Mouse (Mus musculus) heart, embryonic 11.5 days (tissue): ENCODE measurements around the gene Ddx58. TPM values are rescaled to one million over a fixed set of nuclear protein-coding genes. Genes with fewer than 3 reads are reported as not detected.

Experiments
- ATAC-seq: fragments of 200-750 bp; cut with Nextera tagmentation; replicated peaks from 2 replicates; pipeline ENCODE4 v1.8.0; 2017; ENCODE audit warnings: moderate library complexity; ENCODE audit not compliant: insufficient number of reproducible peaks, low FRiP score, low TSS enrichment
- H3K27ac ChIP-seq: fragments of 300-500 bp; sonication (generic); 2 replicates; pipeline ENCODE4 v1.5.1; 2014; ENCODE audit warnings: mild to moderate bottlenecking, low read depth, low read length
- H3K27me3 ChIP-seq: fragments of 300-500 bp; sonication (generic); 2 replicates; pipeline ENCODE4 v1.6.1; 2014; ENCODE audit warnings: mild to moderate bottlenecking, low read length, mixed read lengths; ENCODE audit not compliant: control insufficient read depth, insufficient read depth
- H3K36me3 ChIP-seq: fragments of 300-500 bp; sonication (generic); 2 replicates; pipeline ENCODE4 v1.6.1; 2014; ENCODE audit warnings: mild to moderate bottlenecking, low read length, moderate library complexity, mixed read lengths; ENCODE audit not compliant: control insufficient read depth, insufficient read depth
- H3K4me1 ChIP-seq: fragments of 300-500 bp; sonication (generic); 2 replicates; pipeline ENCODE4 v1.6.1; 2014; ENCODE audit warnings: low read length; ENCODE audit not compliant: control insufficient read depth, insufficient read depth
- H3K4me2 ChIP-seq: fragments of 300-500 bp; sonication (generic); 2 replicates; pipeline ENCODE4 v1.6.1; 2014; ENCODE audit warnings: mild to moderate bottlenecking, moderate library complexity
- H3K4me3 ChIP-seq: fragments of 300-500 bp; sonication (generic); 2 replicates; pipeline ENCODE4 v1.5.1; 2014; ENCODE audit warnings: low read depth, low read length
- H3K9ac ChIP-seq: fragments of 300-500 bp; sonication (generic); 2 replicates; pipeline ENCODE4 v1.6.1; 2014; ENCODE audit warnings: mild to moderate bottlenecking, low read depth, low read length, moderate library complexity
- H3K9me3 ChIP-seq: fragments of 300-500 bp; sonication (generic); replicated peaks from 2 replicates; pipeline ENCODE4 v1.6.1; 2016; ENCODE audit warnings: low read length; ENCODE audit not compliant: control insufficient read depth
- WGBS: fragments of 180-500 bp; shearing (Covaris S2); extraction: QIAGEN DNeasy Blood & Tissue Kit; methylation state at CpG from one replicate; pipeline ENCODE4 v1.1.7; 2014; ENCODE audit not compliant: insufficient replicate concordance; 5-methylcytosine and 5-hydroxymethylcytosine counted together
- polyA plus RNA-seq: library from polyadenylated mRNA; unstranded; fragments of >200 nt; fragmentation: Nextera tagmentation; extraction: Ambion mirVana; gene quantifications from 2 replicates; pipeline ENCODE4 v1.2.1, GENCODE M21; 2014

The Ddx58 gene
- polyA plus RNA-seq, 1 experiment from 2014 or later: 5.8 TPM

- Histone ChIP-seq H3K9ac (no peak overlapping the region), H3K27me3 (no peaks in the 10 kb centered on the region), H3K36me3 (no peaks in the 10 kb centered on the region), H3K4me1 (no peaks in the 10 kb centered on the region), H3K9me3 (no peaks in the 10 kb centered on the region), H3K4me3 (no peak overlapping the region), H3K27ac (no peak overlapping the region), H3K4me2 (no peak overlapping the region)
- no peak for ATAC-seq
- 79% methylated on average over 11 of the region's 11 CpGs for WGBS
Measured at GRCm38 (mm10) chr4:40227131-40227530, 12.5 kb downstream of the Ddx58 start.

- no peak overlapping the region for H3K9ac ChIP-seq
- no peaks in the 10 kb centered on the region for H3K9me3 ChIP-seq
- 59% methylated on average over 5 of the region's 5 CpGs for WGBS
- ATAC-seq: no peak
- no peak overlapping the region for H3K4me2 ChIP-seq
- no peaks in the 10 kb centered on the region for H3K4me1 ChIP-seq
- H3K36me3 ChIP-seq: no peaks in the 10 kb centered on the region
- peaks cover 5% of the 10 kb centered on the region; the same call in 1 of the 2 replicates for H3K27me3 ChIP-seq
- H3K27ac ChIP-seq: no peak overlapping the region
- no peak overlapping the region for H3K4me3 ChIP-seq
Measured at GRCm38 (mm10) chr4:40226095-40226494, 13.5 kb downstream of the Ddx58 start.

- H3K4me3 ChIP-seq: no peak overlapping the region
- no peak overlapping the region for H3K27ac ChIP-seq
- H3K4me2 ChIP-seq: no peak overlapping the region
- ATAC-seq: no peak
- 39% methylated on average over 21 of the region's 21 CpGs for whole genome bisulfite sequencing
- H3K27me3 ChIP-seq: peaks cover 5% of the 10 kb centered on the region; the same call in 1 of the 2 replicates
- no peak overlapping the region for H3K9ac ChIP-seq
- H3K9me3 ChIP-seq: no peaks in the 10 kb centered on the region
- H3K36me3 ChIP-seq: no peaks in the 10 kb centered on the region
- H3K4me1 ChIP-seq: 0 out of 2 replicates have a peak, but pooled peaks cover 2% of the 10 kb centered on the region
Measured at GRCm38 (mm10) chr4:40221876-40222585, 17.6 kb downstream of the Ddx58 start.

- H3K4me2 ChIP-seq: peak overlapping the region; percentile 51; the same call in 1 of the 2 replicates
Measured at GRCm38 (mm10) chr4:40221004-40221760, 18.4 kb downstream of the Ddx58 start.

GRCm38 (mm10) chr4:40220437-40220836 is 19.2 kb downstream of the Ddx58 start:
- Histone ChIP-seq H3K27me3 (peaks cover 5% of the 10 kb centered on the region; the same call in 1 of the 2 replicates), H3K27ac (no peak overlapping the region), H3K36me3 (no peaks in the 10 kb centered on the region), H3K4me1 (0 out of 2 replicates have a peak, but pooled peaks cover 2% of the 10 kb centered on the region), H3K4me3 (peak overlapping the region; percentile 0; the same call in 1 of the 2 replicates), H3K9me3 (no peaks in the 10 kb centered on the region), H3K4me2 (peak overlapping the region; percentile 51), H3K9ac (no peak overlapping the region)
- WGBS: 12% methylated on average over 12 of the region's 12 CpGs
- no peak for ATAC-seq

More at GRCm38 (mm10) chr4:40221004-40221760, 18.4 kb downstream of the Ddx58 start:
- ATAC-seq: no peak
- no peak overlapping the region for H3K4me3 ChIP-seq
- H3K27ac ChIP-seq: no peak overlapping the region
- H3K9ac ChIP-seq: no peak overlapping the region
- 24% methylated on average over 14 of the region's 14 CpGs for WGBS
- H3K4me1 ChIP-seq: 0 out of 2 replicates have a peak, but pooled peaks cover 2% of the 10 kb centered on the region
- peaks cover 5% of the 10 kb centered on the region; the same call in 1 of the 2 replicates for H3K27me3 ChIP-seq
- H3K9me3 ChIP-seq: no peaks in the 10 kb centered on the region
- H3K36me3 ChIP-seq: no peaks in the 10 kb centered on the region

- H3K4me2 ChIP-seq: no peak overlapping the region
- no peak overlapping the region for H3K9ac ChIP-seq
Measured at GRCm38 (mm10) chr4:40218382-40218781, 21.2 kb downstream of the Ddx58 start.

GRCm38 (mm10) chr4:40217910-40218309 is 21.7 kb downstream of the Ddx58 start:
- 50% methylated on average over 3 of the region's 3 CpGs for WGBS
- Histone ChIP-seq H3K4me2 (no peak overlapping the region), H3K27ac (no peak overlapping the region), H3K27me3 (peaks cover 5% of the 10 kb centered on the region; the same call in 1 of the 2 replicates), H3K4me3 (no peak overlapping the region), H3K9me3 (no peaks in the 10 kb centered on the region), H3K9ac (no peak overlapping the region), H3K4me1 (0 out of 2 replicates have a peak, but pooled peaks cover 2% of the 10 kb centered on the region), H3K36me3 (no peaks in the 10 kb centered on the region)
- ATAC-seq: no peak

More at GRCm38 (mm10) chr4:40218382-40218781, 21.2 kb downstream of the Ddx58 start:
- Histone ChIP-seq H3K36me3 (no peaks in the 10 kb centered on the region), H3K27me3 (peaks cover 5% of the 10 kb centered on the region; the same call in 1 of the 2 replicates), H3K27ac (no peak overlapping the region), H3K4me1 (0 out of 2 replicates have a peak, but pooled peaks cover 2% of the 10 kb centered on the region), H3K9me3 (no peaks in the 10 kb centered on the region), H3K4me3 (no peak overlapping the region)
- WGBS: 68% methylated on average over 7 of the region's 7 CpGs
- no peak for ATAC-seq

- Histone ChIP-seq H3K27me3 (no peaks in the 10 kb centered on the region), H3K9ac (no peak overlapping the region), H3K36me3 (no peaks in the 10 kb centered on the region), H3K9me3 (no peaks in the 10 kb centered on the region), H3K4me2 (no peak overlapping the region), H3K27ac (no peak overlapping the region), H3K4me3 (no peak overlapping the region), H3K4me1 (no peaks in the 10 kb centered on the region; the same call in 1 of the 2 replicates)
- no peak for ATAC-seq
- 81% methylated on average over 4 of the region's 6 CpGs for WGBS
Measured at GRCm38 (mm10) chr4:40212177-40212576, 27.5 kb downstream of the Ddx58 start.
